Mouse (Mus musculus) myocyte (in vitro differentiated cells): ENCODE data around the gene Gm10642.

Experiments used
- CEBPB ChIP-seq: IDR thresholded peaks from 2 replicates; pipeline ENCODE4 v1.6.1; 2011; ENCODE audit warnings: mild to moderate bottlenecking, moderate library complexity; ENCODE audit not compliant: poor library complexity, insufficient read depth, severe bottlenecking
- E2F4 ChIP-seq: IDR thresholded peaks from one replicate; pipeline ENCODE4 v1.6.1; 2011; ENCODE audit warnings: mild to moderate bottlenecking, control low read depth, moderate library complexity; ENCODE audit not compliant: insufficient read depth
- MAX ChIP-seq: IDR thresholded peaks from one replicate; pipeline ENCODE4 v1.6.1; 2011; ENCODE audit warnings: low read depth, mild to moderate bottlenecking, control low read depth
- MYOD1 ChIP-seq, 3 experiments: IDR thresholded peaks; one replicate each; pipeline ENCODE4 v1.6.1; 2011; ENCODE audit warnings: control low read depth in 2 of 3, low read depth in 2 of 3, mild to moderate bottlenecking in 2 of 3, moderate library complexity in 1 of 3; ENCODE audit not compliant: insufficient read length in 2 of 3, control insufficient read depth in 1 of 3
- MYOG ChIP-seq, 3 experiments: IDR thresholded peaks; one replicate each; pipeline ENCODE4 v1.6.1; 2011; ENCODE audit warnings: control low read depth in 2 of 3, low read depth in 2 of 3, mild to moderate bottlenecking in 2 of 3; ENCODE audit not compliant: insufficient read length in 2 of 3, control insufficient read depth in 1 of 3, insufficient read depth in 1 of 3
- POLR2A ChIP-seq: IDR thresholded peaks from one replicate; pipeline ENCODE4 v1.6.1; 2011; ENCODE audit warnings: low read depth, mild to moderate bottlenecking, control low read depth, moderate library complexity; ENCODE audit not compliant: insufficient read length
- POLR2AphosphoS2 ChIP-seq: IDR thresholded peaks from one replicate; pipeline ENCODE4 v1.6.1; 2011; ENCODE audit warnings: low read depth, control low read depth; ENCODE audit not compliant: insufficient read length
- REST ChIP-seq: IDR thresholded peaks from one replicate; pipeline ENCODE4 v1.6.1; 2011; ENCODE audit warnings: mild to moderate bottlenecking, control low read depth, moderate library complexity; ENCODE audit not compliant: insufficient read depth, insufficient read length
- SRF ChIP-seq: IDR thresholded peaks from one replicate; pipeline ENCODE4 v1.6.1; 2011; ENCODE audit warnings: low read depth; ENCODE audit not compliant: control insufficient read depth, insufficient read length
- TCF12 ChIP-seq: IDR thresholded peaks from one replicate; pipeline ENCODE4 v1.6.1; 2011; ENCODE audit warnings: mild to moderate bottlenecking, control low read depth; ENCODE audit not compliant: poor library complexity, insufficient read depth, severe bottlenecking
- USF1 ChIP-seq: IDR thresholded peaks from one replicate; pipeline ENCODE4 v1.6.1; 2011; ENCODE audit warnings: low read depth, mild to moderate bottlenecking, control low read depth, moderate library complexity

DNA sequence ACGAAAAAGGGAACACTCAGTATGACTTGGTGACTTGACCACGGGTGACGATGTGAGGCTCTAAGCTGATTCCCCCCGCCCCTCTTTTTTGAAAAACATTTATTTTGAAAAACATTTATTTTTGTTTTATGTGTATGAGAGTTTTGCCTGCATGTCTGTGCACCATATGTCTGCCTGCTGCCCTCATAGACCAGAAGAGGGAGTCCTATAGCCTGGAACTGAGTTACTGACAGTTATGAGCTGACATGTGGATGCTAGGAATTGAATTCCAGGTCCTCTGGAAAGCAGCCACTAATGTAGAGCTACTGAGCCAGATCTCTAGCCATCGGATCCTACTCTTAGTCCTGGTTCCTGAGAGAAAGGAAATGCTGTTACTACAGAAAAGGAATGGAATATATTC is 19.9 kb downstream of the Gm10642 start:
- no peak for TF ChIP-seq USF1
- TF ChIP-seq MAX = no peak
- no peak for TF ChIP-seq POLR2A
- TF ChIP-seq MYOD1 (IDR thresholded peaks at IDR 0.05; ENCODE audit: control insufficient read depth in 1 of 3, insufficient read length in 2 of 3, low read depth in 2 of 3) = no peak
- TF ChIP-seq SRF = no peak
- no peak for TF ChIP-seq E2F4
- no peak for TF ChIP-seq MYOG (IDR thresholded peaks at IDR 0.05; ENCODE audit: control insufficient read depth in 1 of 3, insufficient read depth in 1 of 3, insufficient read length in 2 of 3, low read depth in 2 of 3)
- no peak for TF ChIP-seq POLR2AphosphoS2
- TF ChIP-seq TCF12 = no peak
- TF ChIP-seq CEBPB = no peak
- no peak for TF ChIP-seq REST
